Mouse (Mus musculus) neural tube, embryonic 11.5 days (tissue): ENCODE data around the gene Mapk6. TPM values are rescaled to one million over a fixed set of nuclear protein-coding genes. Genes with fewer than 3 reads are reported as not detected.
A peak's percentile ranks its signal among the peaks of the same experiment; 100 is the strongest.
"Not testable (repeated sequence)": the region's sequence is repeated elsewhere in the genome, so short reads cannot be mapped to it uniquely, and the experiment has no call there.

Experiments
- ATAC-seq: fragments of 200-750 bp; cut with Nextera tagmentation; 2 replicates; pipeline ENCODE4 v1.8.0; 2017; ENCODE audit warnings: moderate number of reproducible peaks, mild to moderate bottlenecking, moderate TSS enrichment, moderate library complexity; ENCODE audit not compliant: insufficient read depth, low FRiP score, low TSS enrichment
- DNase-seq: peaks from one replicate; pipeline ENCODE4 v3.0.0-alpha.2; 2015; ENCODE audit warnings: low spot score
- H3K27ac ChIP-seq: fragments of 300-500 bp; sonication (generic); 2 replicates; pipeline ENCODE4 v1.5.1; 2014; ENCODE audit warnings: low read depth, mild to moderate bottlenecking, low read length
- H3K27me3 ChIP-seq: fragments of 300-500 bp; sonication (generic); 2 replicates; pipeline ENCODE4 v1.6.1; 2014; ENCODE audit warnings: mild to moderate bottlenecking, low read length, mixed read lengths; ENCODE audit not compliant: control insufficient read depth, insufficient read depth
- H3K36me3 ChIP-seq: fragments of 300-500 bp; sonication (generic); 2 replicates; pipeline ENCODE4 v1.6.1; 2014; ENCODE audit warnings: mild to moderate bottlenecking, low read length, moderate library complexity, mixed read lengths; ENCODE audit not compliant: control insufficient read depth, insufficient read depth
- H3K4me1 ChIP-seq: fragments of 300-500 bp; sonication (generic); 2 replicates; pipeline ENCODE4 v1.6.1; 2014; ENCODE audit warnings: low read length, mixed read lengths; ENCODE audit not compliant: control insufficient read depth, insufficient read depth
- H3K4me2 ChIP-seq: fragments of 300-500 bp; sonication (generic); 2 replicates; pipeline ENCODE4 v1.6.1; 2014; ENCODE audit warnings: low read depth, mild to moderate bottlenecking, moderate library complexity
- H3K4me3 ChIP-seq: fragments of 300-500 bp; sonication (generic); 2 replicates; pipeline ENCODE4 v1.5.1; 2014; ENCODE audit warnings: low read depth, low read length
- H3K9ac ChIP-seq: fragments of 300-500 bp; sonication (generic); 2 replicates; pipeline ENCODE4 v1.6.1; 2014; ENCODE audit warnings: mild to moderate bottlenecking, low read length
- H3K9me3 ChIP-seq: fragments of 300-500 bp; sonication (generic); 2 replicates; pipeline ENCODE4 v1.6.1; 2016; ENCODE audit warnings: low read length; ENCODE audit not compliant: control insufficient read depth
- WGBS: fragments of 180-500 bp; shearing (Covaris S2); extraction: QIAGEN DNeasy Blood & Tissue Kit; methylation state at CpG from one replicate; pipeline ENCODE4 v1.1.7; 2014; 5-methylcytosine and 5-hydroxymethylcytosine counted together
- polyA plus RNA-seq: library from polyadenylated mRNA; unstranded; fragments of >200 nt; fragmentation: Nextera tagmentation; extraction: Ambion mirVana; gene quantifications from 2 replicates; pipeline ENCODE4 v1.2.1, GENCODE M21; 2014

Mapk6 gene
- polyA plus RNA-seq, result 204 and 213 TPM in 2 replicates

DNA sequence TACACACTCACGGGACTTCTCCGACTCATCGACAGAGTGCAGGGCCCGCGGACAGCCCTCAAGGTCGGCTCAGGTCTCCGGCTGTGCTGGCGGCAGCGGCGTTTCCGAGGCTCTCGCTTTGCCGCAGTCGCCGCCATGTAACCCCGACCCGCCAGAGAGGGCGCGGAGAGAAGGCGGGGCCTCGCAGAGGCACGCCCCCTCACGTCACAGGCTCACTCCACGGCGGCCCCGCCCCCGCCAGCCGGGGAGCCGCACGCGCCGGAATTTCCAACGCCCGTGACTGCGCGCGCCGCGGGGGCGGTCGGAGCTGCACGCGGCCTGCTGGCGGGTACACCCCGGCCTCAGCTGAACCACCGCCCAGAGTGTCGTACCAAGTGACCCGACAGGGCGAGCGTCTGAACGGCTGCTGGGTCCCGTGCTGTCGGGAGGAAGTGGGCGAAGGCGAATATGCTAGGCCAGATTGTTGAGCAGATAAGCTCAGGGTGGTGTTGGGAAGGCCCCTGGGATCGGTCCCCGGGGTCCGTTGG is at the start of gene Mapk6:
Gene Mapk6 (minus strand): TSS at position 154 of the 527 bp plus-strand sequence.
- H3K36me3 ChIP-seq, result no peaks in the 10 kb centered on the region
- DNase-seq (peak; percentile 98), ATAC-seq (peak; percentile 89)
- H3K27ac ChIP-seq, result peak within 1 kb of the TSS; percentile 99
- H3K9me3 ChIP-seq, result no peaks in the 10 kb centered on the region
- H3K4me2 ChIP-seq, result peak within 1 kb of the TSS; percentile 44
- H3K27me3 ChIP-seq, result no peaks in the 10 kb centered on the region
- H3K4me3 ChIP-seq, result peak within 1 kb of the TSS; percentile 78
- peak within 1 kb of the TSS; percentile 98 for H3K9ac ChIP-seq
- under 1% methylated on average over 58 of the region's 58 CpGs for WGBS
- H3K4me1 ChIP-seq, result peaks cover 14% of the 10 kb centered on the region; the same call in 1 of the 2 replicates

DNA sequence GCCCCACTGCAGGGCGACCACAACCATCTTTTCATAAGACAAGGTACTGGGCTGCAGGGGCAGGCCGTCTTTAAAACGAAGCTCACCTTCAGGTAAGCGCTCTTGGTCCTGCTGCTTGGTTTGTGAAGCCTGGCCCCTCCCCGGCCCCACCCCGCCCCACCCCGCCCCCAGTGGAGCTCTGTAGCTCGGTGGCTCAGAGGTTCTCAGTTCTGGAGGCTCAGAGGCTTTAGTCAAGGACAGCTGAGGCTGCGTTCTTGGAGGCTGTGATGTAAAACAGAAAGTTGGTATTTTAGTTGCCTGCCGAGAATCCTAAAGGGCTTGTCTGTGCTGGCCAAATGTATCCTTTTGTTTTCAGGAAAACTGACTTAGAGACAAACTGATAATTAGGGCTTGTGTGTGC is 45.9 kb upstream of the Mapk6 start:
- Histone ChIP-seq H3K36me3 (peaks cover 47% of the 10 kb centered on the region), H3K9me3 (no peaks in the 10 kb centered on the region), H3K4me1 (no peaks in the 10 kb centered on the region), H3K27me3 (no peaks in the 10 kb centered on the region), H3K4me3 (no peak overlapping the region), H3K4me2 (no peak overlapping the region), H3K9ac (no peak overlapping the region), H3K27ac (no peak overlapping the region)
- 84% methylated on average over 10 of the region's 10 CpGs for WGBS
- ATAC-seq, result no peak
- no peak for DNase-seq

DNA sequence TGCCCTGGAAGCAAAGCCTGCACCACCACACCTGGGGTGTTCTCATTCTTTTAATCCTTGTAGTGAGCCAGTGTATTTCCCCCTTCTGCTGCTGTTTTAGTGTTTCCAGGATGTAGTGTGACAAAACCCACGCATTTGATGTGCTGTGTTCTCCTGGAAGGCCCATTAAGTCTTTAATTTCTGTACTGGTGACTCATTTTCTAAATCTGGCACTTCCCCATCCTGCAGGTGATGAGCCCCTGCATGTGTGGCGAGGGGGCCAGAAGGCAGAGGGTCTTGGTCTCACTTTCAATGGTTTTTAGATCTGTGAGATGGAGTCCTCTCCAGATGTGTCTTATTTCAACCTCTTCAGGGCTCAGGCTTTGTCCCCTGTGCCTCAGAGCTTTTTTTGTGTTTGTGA is 44.2 kb upstream of the Mapk6 start:
- Histone ChIP-seq H3K9me3 (no peaks in the 10 kb centered on the region), H3K4me2 (no peak overlapping the region), H3K4me3 (no peak overlapping the region), H3K4me1 (no peaks in the 10 kb centered on the region), H3K36me3 (peaks cover 44% of the 10 kb centered on the region), H3K27ac (no peak overlapping the region), H3K9ac (no peak overlapping the region), H3K27me3 (no peaks in the 10 kb centered on the region)
- no peak for ATAC-seq
- no peak for DNase-seq
- 94% methylated on average over 2 of the region's 2 CpGs for WGBS

DNA sequence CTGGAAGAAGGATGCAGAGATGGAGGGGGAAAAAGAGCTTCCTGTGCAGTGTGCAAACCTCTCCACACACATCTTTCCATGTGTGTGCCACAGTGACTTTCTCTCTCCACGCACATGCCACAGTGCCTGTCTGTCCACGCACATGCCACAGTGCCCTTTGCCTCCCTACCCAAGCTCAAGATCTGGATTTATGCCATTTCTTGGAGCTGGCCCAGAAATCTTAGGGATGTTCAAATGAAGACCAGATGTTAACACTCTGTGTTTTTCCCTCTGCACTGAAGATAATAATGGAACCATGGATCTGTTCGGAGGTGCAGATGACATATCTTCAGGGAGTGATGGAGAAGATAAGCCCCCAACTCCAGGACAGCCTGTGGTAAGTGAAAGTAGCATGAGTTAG is 38.2 kb upstream of the Mapk6 start:
- WGBS, result 96% methylated on average over 3 of the region's 3 CpGs
- H3K9me3 ChIP-seq, result no peaks in the 10 kb centered on the region
- H3K4me1 ChIP-seq, result no peaks in the 10 kb centered on the region
- DNase-seq, result no peak
- H3K27me3 ChIP-seq, result no peaks in the 10 kb centered on the region
- no peak overlapping the region for H3K9ac ChIP-seq
- no peak overlapping the region for H3K4me2 ChIP-seq
- peaks cover 21% of the 10 kb centered on the region for H3K36me3 ChIP-seq
- H3K27ac ChIP-seq, result no peak overlapping the region
- no peak overlapping the region for H3K4me3 ChIP-seq
- ATAC-seq, result no peak

DNA sequence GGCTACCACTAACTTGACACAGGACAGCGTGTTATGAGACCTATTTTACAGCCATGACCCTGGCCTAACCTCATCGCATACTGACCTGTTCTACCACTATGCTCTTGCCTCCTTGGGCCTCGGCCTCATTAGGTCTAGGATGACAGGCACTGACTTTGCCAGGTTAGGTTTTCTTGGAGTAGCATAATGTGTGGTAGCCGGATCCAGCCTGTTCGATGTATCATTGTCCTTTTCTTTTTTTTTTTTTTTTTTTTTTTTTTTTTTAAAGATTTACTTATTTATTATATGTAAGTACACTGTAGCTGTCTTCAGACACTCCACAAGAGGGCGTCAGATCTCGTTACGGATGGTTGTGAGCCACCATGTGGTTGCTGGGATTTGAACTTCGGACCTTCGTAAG is 36.8 kb upstream of the Mapk6 start:
- 90% methylated on average over 10 of the region's 10 CpGs for WGBS
- not testable (repeated sequence) for H3K4me2 ChIP-seq, H3K4me1 ChIP-seq, H3K27ac ChIP-seq, H3K27me3 ChIP-seq, H3K4me3 ChIP-seq, H3K9me3 ChIP-seq, ATAC-seq, DNase-seq, H3K9ac ChIP-seq
- H3K36me3 ChIP-seq, result peaks cover 17% of the 10 kb centered on the region

DNA sequence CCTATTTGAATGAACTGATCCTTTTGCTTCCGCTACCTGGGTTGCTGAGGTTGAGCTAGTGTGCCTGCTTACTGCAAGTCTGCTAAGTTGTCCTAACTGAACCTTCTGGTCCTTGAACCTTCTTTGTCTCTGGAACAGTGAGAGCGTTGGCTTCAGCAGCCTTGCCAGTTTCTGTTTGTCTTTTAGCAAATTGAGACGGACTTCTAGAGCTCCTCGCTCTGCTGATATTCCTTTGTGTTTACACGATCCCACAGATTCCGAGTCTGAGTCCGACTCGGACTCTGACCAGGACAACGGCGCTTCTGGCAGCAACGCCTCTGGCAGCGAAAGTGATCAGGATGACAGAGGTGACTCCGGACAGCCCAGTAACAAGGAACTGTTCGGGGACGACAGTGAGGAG is 35.2 kb upstream of the Mapk6 start:
- H3K36me3 ChIP-seq, result peaks cover 13% of the 10 kb centered on the region

DNA sequence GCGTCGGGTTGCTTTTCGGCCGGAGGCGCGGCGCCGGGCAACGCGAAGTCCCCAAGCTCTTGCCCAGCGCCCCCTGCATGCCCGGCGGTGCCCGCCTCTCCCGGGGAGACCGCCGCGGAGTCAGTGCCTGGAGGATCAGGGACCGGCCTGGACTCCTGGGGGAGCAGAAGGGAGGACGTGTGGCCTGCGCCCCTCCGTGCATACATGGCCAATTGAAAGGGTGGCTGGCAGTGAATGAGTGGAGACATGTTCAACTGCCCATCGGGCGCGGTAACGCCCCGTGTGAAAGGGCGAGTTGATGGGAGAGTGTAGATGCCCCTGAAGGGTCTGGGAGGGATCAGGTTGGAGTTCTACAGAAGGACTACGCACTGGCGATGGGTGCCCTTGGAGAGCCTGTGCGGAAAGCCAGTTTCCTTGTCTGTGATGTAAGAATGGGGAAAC is 31.9 kb upstream of the Mapk6 start:
- Histone ChIP-seq H3K9ac (peak overlapping the region; percentile 77), H3K4me1 (peaks cover 8% of the 10 kb centered on the region), H3K9me3 (no peaks in the 10 kb centered on the region), H3K4me2 (peak overlapping the region; percentile 61), H3K27me3 (no peaks in the 10 kb centered on the region), H3K4me3 (peak overlapping the region; percentile 80), H3K36me3 (peaks cover 3% of the 10 kb centered on the region; the same call in 1 of the 2 replicates), H3K27ac (0 out of 2 replicates have a peak overlapping the region, but pooled peaks have one; percentile 54)
- ATAC-seq (peak; percentile 82), DNase-seq (no peak)
- WGBS, result under 1% methylated on average over 30 of the region's 31 CpGs

More for the DNA sequence above, 35.2 kb upstream of the Mapk6 start:
- H3K9ac ChIP-seq, result no peak overlapping the region
- H3K4me1 ChIP-seq, result peaks cover 8% of the 10 kb centered on the region
- no peak for DNase-seq
- H3K4me3 ChIP-seq, result no peak overlapping the region
- ATAC-seq, result no peak
- H3K4me2 ChIP-seq, result no peak overlapping the region
- H3K27me3 ChIP-seq, result no peaks in the 10 kb centered on the region
- WGBS, result 95% methylated on average over 15 of the region's 15 CpGs
- H3K27ac ChIP-seq, result no peak overlapping the region
- H3K9me3 ChIP-seq, result no peaks in the 10 kb centered on the region

DNA sequence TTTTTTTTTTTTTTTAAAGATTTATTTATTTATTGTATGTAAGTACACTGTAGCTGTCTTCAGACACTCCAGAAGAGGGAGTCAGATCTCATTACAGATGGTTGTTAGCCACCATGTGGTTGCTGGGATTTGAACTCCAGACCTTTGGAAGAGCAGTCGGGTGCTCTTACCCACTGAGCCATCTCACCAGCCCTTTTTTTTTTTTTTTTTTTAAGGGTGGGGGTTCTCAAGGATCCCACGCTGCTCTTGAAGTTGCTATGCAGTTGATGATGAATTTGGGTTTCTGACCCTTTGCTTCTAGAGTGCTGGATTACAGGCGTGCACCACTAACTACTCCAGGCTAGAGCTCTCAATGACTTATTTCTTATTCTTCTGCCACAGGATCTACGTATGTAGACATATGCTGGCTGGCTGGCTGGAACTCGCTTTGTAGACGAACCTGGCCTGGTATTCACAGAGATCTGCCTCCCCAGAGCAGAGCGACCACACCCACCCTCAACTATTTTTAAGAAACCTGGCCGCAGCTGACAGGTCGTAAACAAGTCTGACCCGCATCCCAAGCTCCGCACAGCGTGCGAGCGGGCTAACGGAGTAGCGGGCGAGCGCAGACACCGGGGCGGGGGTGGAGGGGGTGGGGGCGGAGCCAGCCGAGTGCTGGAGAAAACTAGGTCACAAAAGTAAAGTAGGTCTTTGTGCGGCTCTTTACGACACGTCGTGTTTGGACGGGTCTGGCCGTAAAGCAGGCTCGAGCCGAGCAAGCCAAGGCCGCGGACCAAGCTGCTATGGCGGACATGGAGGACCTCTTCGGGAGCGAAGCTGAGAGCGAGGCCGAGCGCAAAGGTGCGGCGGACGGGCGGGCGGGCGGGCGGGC is 31.2 kb upstream of the Mapk6 start, which contains the start of gene Leo1:
Gene Leo1 (plus strand): TSS at position 729 of the 871 bp plus-strand sequence.
- peak; percentile 87 for DNase-seq

More for the DNA sequence above, 31.2 kb upstream of the Mapk6 start, which contains the start of gene Leo1:
- Histone ChIP-seq H3K4me2 (peak within 1 kb of the TSS; percentile 61), H3K9ac (peak within 1 kb of the TSS; percentile 77), H3K36me3 (peaks cover 3% of the 10 kb centered on the region; the same call in 1 of the 2 replicates), H3K27ac (peak within 1 kb of the TSS; percentile 54), H3K27me3 (no peaks in the 10 kb centered on the region), H3K4me1 (peaks cover 8% of the 10 kb centered on the region), H3K4me3 (peak within 1 kb of the TSS; percentile 80), H3K9me3 (no peaks in the 10 kb centered on the region)
- peak; percentile 92 for ATAC-seq
- WGBS, result 1% methylated on average over 42 of the region's 45 CpGs
